Mouse (Mus musculus) hindbrain, embryonic 11.5 days (tissue): ENCODE data around the gene Sh3d21. TPM values are rescaled to one million over a fixed set of nuclear protein-coding genes. Genes with fewer than 3 reads are reported as not detected.

Source experiments
- ATAC-seq: fragments of 200-750 bp; cut with Nextera tagmentation; 2 replicates; pipeline ENCODE4 v1.8.0; 2017; ENCODE audit warnings: mild to moderate bottlenecking, moderate TSS enrichment, moderate library complexity; ENCODE audit not compliant: low FRiP score
- DNase-seq: peaks from one replicate; pipeline ENCODE4 v3.0.0-alpha.2; 2015; ENCODE audit warnings: low spot score
- H3K27ac ChIP-seq: fragments of 300-500 bp; sonication (generic); 2 replicates; pipeline ENCODE4 v1.5.1; 2014; ENCODE audit warnings: mild to moderate bottlenecking, low read depth, low read length
- H3K27me3 ChIP-seq: fragments of 300-500 bp; sonication (generic); 2 replicates; pipeline ENCODE4 v1.6.1; 2014; ENCODE audit warnings: mild to moderate bottlenecking, low read length, moderate library complexity, mixed read lengths; ENCODE audit not compliant: control insufficient read depth, insufficient read depth
- H3K36me3 ChIP-seq: fragments of 300-500 bp; sonication (generic); 2 replicates; pipeline ENCODE4 v1.6.1; 2014; ENCODE audit warnings: mild to moderate bottlenecking, low read length, moderate library complexity, mixed read lengths; ENCODE audit not compliant: control insufficient read depth, insufficient read depth
- H3K4me1 ChIP-seq: fragments of 300-500 bp; sonication (generic); replicated peaks from 2 replicates; pipeline ENCODE4 v1.6.1; 2014; ENCODE audit warnings: low read length, mixed read lengths; ENCODE audit not compliant: control insufficient read depth, insufficient read depth
- H3K4me2 ChIP-seq: fragments of 300-500 bp; sonication (generic); replicated peaks from 2 replicates; pipeline ENCODE4 v1.6.1; 2014; ENCODE audit warnings: mild to moderate bottlenecking, low read depth, low read length
- H3K4me3 ChIP-seq: fragments of 300-500 bp; sonication (generic); 2 replicates; pipeline ENCODE4 v1.5.1; 2014; ENCODE audit warnings: low read depth, low read length
- H3K9ac ChIP-seq: fragments of 300-500 bp; sonication (generic); 2 replicates; pipeline ENCODE4 v1.6.1; 2014; ENCODE audit warnings: low read depth, low read length
- H3K9me3 ChIP-seq: fragments of 300-500 bp; sonication (generic); 2 replicates; pipeline ENCODE4 v1.6.1; 2016; ENCODE audit warnings: low read length; ENCODE audit not compliant: control insufficient read depth
- WGBS: fragments of 180-500 bp; shearing (Covaris S2); extraction: QIAGEN DNeasy Blood & Tissue Kit; methylation state at CpG from one replicate; pipeline ENCODE4 v1.1.7; 2014; 5-methylcytosine and 5-hydroxymethylcytosine counted together
- polyA plus RNA-seq: library from polyadenylated mRNA; unstranded; fragments of >200 nt; fragmentation: Nextera tagmentation; extraction: Ambion mirVana; gene quantifications from 2 replicates; pipeline ENCODE4 v1.2.1, GENCODE M21; 2014

Sh3d21 gene
- polyA plus RNA-seq, 1 experiment from 2014 or later, result 2.7 TPM

DNA sequence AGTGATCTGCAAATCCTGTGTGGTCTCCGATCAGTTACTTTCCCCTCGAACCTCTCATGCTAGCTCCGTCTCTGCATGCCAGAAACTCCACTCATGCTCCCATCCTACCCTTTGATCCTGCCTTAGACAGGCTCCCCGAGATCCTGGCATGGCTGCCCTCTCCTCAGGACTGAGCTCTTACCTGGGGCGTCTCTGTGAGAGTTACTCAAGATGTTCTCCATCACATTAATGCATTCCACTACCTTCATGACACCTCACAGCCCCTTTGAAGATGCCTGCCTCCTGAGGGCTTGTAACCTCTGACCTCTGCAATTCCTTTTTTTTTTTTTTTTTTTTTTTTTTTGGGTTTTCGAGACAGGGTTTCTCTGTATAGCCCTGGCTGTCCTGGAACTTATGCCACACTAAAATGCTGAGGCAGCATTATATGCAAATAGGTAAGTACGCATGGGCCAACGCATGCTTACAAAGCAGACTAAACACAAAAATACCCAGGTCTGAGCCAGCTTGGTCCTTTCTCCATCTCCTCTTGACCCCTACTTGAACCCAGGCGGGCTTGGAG is 16.2 kb downstream of the Sh3d21 start:
- DNase-seq (no peak), ATAC-seq (no peak)
- no peak overlapping the region for H3K4me3 ChIP-seq
- H3K36me3 ChIP-seq, result no peaks in the 10 kb centered on the region
- peaks cover 25% of the 10 kb centered on the region for H3K27me3 ChIP-seq
- WGBS, result 36% methylated on average over 9 of the region's 9 CpGs
- H3K27ac ChIP-seq, result peak overlapping the region; percentile 47; the same call in 1 of the 2 replicates
- peaks cover 12% of the 10 kb centered on the region for H3K4me1 ChIP-seq
- H3K9me3 ChIP-seq, result no peaks in the 10 kb centered on the region
- H3K4me2 ChIP-seq, result no peak overlapping the region
- H3K9ac ChIP-seq, result no peak overlapping the region

DNA sequence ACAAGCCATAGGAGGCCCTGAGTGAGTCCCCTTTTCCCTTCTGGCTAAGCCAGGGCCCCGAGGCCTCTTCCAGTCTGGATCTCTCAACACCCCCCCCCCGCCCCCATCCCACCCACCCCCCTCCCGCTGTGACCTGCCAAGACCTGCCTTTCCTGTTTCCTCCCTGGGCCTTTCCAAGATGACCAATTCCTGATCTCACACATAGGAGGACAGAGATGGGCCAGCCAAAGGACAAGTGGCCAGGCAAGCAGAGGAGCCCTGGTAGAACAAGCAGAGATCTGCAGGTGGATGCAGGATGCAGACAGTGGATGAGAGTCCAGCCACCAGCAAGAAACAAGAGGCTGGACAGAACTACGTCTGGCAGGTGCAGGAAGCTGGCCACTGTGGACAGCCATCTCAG is 17.9 kb downstream of the Sh3d21 start:
- 62% methylated on average over 4 of the region's 4 CpGs for WGBS
- Histone ChIP-seq H3K9ac (no peak overlapping the region), H3K4me3 (no peak overlapping the region), H3K27me3 (peaks cover 25% of the 10 kb centered on the region), H3K4me2 (no peak overlapping the region), H3K27ac (no peak overlapping the region), H3K9me3 (no peaks in the 10 kb centered on the region), H3K36me3 (no peaks in the 10 kb centered on the region), H3K4me1 (peaks cover 12% of the 10 kb centered on the region)
- DNase-seq, result no peak
- no peak for ATAC-seq

DNA sequence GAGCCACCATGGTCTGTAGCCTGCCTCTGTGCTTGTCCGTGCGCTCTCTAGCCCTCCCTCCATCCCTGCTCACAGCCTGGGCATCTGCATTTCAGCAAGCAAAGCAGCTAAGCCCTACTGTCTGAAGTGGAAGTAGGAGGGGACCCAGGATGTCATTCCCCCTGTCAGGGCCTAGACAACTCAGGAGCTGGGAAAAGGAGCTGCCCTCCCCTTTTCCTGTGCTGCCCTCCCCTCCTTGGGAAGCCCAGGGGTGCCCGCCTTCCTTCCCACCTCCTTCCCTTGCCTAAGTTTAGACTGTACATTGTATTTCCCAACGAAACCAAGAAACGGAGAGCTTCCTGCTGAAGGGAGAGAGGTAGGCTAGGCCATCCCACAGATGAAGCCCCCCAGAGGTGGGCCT is 22.3 kb downstream of the Sh3d21 start:
- Histone ChIP-seq H3K4me1 (no peaks in the 10 kb centered on the region), H3K4me3 (no peak overlapping the region), H3K9me3 (no peaks in the 10 kb centered on the region), H3K27ac (no peak overlapping the region), H3K27me3 (no peaks in the 10 kb centered on the region), H3K9ac (no peak overlapping the region), H3K4me2 (no peak overlapping the region), H3K36me3 (peaks cover 2% of the 10 kb centered on the region; the same call in 1 of the 2 replicates)
- DNase-seq, result no peak
- ATAC-seq, result no peak
- 83% methylated on average over 5 of the region's 5 CpGs for WGBS

DNA sequence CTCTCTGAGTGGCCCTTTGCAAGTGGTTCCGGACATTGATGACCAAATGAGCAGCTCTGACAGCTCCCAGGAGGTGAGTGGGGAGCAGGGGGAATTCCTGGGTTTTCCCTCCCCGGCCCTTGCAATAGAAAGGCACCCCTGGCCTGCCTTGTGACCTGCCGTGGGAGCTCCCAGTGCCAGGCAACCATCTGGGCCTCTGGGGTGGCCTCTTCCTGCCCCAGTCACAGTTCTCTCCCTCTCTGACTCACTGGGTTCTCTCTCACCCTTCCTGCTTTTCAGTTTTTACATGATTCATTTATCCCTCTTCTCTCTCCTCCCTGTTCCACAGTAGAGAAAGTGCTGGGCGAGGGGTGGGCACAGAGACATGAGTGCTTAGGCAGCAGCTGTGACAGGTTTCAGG is 25.5 kb downstream of the Sh3d21 start:
- 89% methylated on average over 4 of the region's 4 CpGs for WGBS
- H3K36me3 ChIP-seq, result peaks cover 2% of the 10 kb centered on the region; the same call in 1 of the 2 replicates
- no peak for DNase-seq

DNA sequence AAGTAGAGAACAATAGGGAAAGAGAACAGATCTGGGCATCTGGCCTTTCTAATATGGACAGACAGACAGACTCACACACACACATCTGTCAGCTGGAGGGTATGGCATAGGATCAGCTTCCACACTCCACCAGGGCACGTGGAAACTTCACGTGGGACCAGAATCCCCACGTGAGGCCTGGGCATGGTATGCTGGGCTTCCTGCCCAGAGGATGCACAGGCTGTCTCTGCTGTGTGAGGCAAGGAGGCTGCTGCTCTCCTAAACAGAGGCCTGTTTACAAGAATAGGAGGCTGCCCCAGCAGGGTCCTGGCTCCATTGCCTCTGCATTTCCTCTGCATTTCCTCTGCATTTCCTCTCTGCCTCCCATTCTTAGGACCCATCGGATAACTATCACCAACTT is 28.7 kb downstream of the Sh3d21 start:
- Histone ChIP-seq H3K27me3 (no peaks in the 10 kb centered on the region), H3K9ac (no peak overlapping the region), H3K4me1 (peaks cover 4% of the 10 kb centered on the region), H3K36me3 (peaks cover 5% of the 10 kb centered on the region; the same call in 1 of the 2 replicates), H3K4me2 (no peak overlapping the region), H3K4me3 (no peak overlapping the region), H3K27ac (no peak overlapping the region), H3K9me3 (no peaks in the 10 kb centered on the region)
- 89% methylated on average over 4 of the region's 4 CpGs for WGBS
- no peak for DNase-seq
- no peak for ATAC-seq

More for the DNA sequence above, 25.5 kb downstream of the Sh3d21 start:
- no peak overlapping the region for H3K27ac ChIP-seq
- ATAC-seq, result no peak
- no peaks in the 10 kb centered on the region for H3K4me1 ChIP-seq
- no peak overlapping the region for H3K9ac ChIP-seq
- H3K4me3 ChIP-seq, result no peak overlapping the region
- no peaks in the 10 kb centered on the region for H3K27me3 ChIP-seq
- H3K9me3 ChIP-seq, result no peaks in the 10 kb centered on the region
- no peak overlapping the region for H3K4me2 ChIP-seq

DNA sequence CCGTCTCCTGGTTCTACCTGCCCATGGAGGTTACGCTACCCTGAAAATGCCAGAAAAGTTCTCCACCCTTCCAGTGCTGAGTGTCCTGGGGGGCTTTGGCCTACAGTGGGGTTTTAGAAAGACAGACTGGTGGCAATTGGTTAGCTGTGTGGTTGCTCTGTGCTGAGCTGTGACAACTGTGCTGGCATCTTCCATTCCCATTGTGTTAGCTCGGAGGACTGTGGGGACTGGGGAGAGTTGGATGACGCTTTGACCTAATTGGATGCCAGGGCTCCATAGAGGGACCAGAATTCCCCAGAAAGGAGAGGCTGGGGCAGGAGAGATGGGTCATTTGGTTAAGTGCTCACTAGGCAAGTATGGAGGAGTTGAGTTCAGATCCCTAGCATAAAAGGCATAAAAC is 29.1 kb downstream of the Sh3d21 start:
- Histone ChIP-seq H3K27me3 (no peaks in the 10 kb centered on the region), H3K4me1 (peaks cover 4% of the 10 kb centered on the region), H3K4me2 (no peak overlapping the region), H3K4me3 (no peak overlapping the region), H3K27ac (no peak overlapping the region), H3K9me3 (no peaks in the 10 kb centered on the region), H3K36me3 (peaks cover 2% of the 10 kb centered on the region; the same call in 1 of the 2 replicates), H3K9ac (no peak overlapping the region)
- 89% methylated on average over 4 of the region's 4 CpGs for WGBS
- no peak for DNase-seq
- no peak for ATAC-seq

DNA sequence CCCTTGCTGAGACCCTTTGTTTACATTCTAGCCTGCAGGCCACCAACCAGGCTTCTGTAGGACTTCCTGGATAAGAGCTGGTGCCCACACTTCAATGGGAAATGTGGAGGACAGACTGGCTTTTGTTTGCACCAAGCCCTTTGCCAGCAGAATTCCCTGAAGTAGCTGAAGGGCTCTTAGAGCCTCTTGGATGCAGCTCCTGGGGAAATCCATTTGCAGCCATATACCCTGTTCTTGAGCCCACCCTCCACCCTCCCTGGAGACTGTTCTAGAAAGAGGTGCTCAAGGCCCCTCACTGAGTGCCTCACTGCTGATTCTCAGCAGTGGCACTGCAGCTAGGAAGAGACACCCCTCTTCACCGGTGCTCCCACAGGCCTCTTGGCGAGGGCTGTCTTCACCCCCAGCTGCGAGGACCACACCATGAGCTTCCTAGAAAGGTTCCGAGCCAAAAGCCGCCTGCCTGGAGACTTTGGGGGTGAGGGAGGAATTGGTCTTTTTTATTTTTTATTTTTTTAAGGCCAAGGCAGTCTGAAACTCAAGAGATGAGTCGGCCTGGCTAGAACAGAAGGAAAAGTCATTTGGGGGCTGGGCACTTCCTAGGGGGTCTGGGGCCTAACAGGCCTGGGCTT is 30.5 kb downstream of the Sh3d21 start:
- H3K9me3 ChIP-seq, result no peaks in the 10 kb centered on the region
- WGBS, result 77% methylated on average over 6 of the region's 6 CpGs
- no peaks in the 10 kb centered on the region for H3K27me3 ChIP-seq
- H3K4me2 ChIP-seq, result no peak overlapping the region
- H3K4me3 ChIP-seq, result no peak overlapping the region
- H3K27ac ChIP-seq, result no peak overlapping the region
- ATAC-seq (no peak), DNase-seq (no peak)
- H3K36me3 ChIP-seq, result 0 out of 2 replicates have a peak, but pooled peaks cover 2% of the 10 kb centered on the region
- peaks cover 4% of the 10 kb centered on the region for H3K4me1 ChIP-seq
- no peak overlapping the region for H3K9ac ChIP-seq

DNA sequence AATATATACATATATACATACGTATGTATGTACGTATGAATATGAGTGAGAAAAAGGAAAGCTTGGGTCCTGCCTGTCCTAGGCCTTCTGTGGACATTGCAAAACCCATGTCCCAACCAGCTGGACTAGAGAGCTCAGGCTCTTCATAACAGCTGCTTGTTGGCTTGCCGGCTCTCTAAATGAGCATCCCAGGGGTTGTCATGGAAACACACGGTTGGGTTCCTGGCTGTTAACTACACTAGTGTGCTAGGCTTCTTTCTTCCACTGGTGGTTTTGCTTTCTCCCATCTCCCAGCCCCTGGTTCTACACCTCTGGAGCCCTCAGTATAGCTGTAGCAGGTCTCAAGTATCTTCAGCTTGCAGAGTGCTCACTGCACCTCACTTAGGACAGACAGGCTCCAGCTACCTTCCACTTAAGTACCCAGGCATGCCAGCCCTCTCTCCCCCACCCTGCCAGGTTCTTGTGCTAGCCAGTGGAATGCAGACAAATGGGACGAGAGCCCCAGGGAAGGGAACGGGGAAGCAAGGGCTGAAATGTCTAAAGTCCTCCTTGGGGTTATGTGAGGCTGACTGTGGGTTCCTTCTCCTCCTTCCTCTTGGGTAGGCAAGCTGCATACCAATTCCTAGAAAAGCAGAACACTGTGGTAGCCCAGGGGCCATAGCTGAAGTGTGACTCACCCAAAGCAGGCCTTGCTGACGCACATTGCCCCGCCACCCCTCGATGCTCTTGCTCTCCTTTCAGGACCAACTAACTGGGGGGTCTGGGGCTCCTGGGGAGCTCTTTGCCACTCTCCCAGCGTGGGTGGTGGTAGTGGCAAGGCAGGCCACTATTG is 31.8 kb downstream of the Sh3d21 start:
- Histone ChIP-seq H3K4me1 (peaks cover 4% of the 10 kb centered on the region), H3K27me3 (no peaks in the 10 kb centered on the region), H3K27ac (no peak overlapping the region), H3K9me3 (no peaks in the 10 kb centered on the region), H3K36me3 (0 out of 2 replicates have a peak, but pooled peaks cover 2% of the 10 kb centered on the region), H3K4me3 (no peak overlapping the region), H3K9ac (no peak overlapping the region), H3K4me2 (no peak overlapping the region)
- 51% methylated on average over 10 of the region's 10 CpGs for WGBS
- DNase-seq, result peak; percentile 39
- ATAC-seq, result no peak
